Mouse (Mus musculus): ENCODE measurements around the gene Rims3. TPM values are rescaled to one million over a fixed set of nuclear protein-coding genes. Genes with fewer than 3 reads are reported as not detected.

Gene Rims3
- total and polyA plus RNA-seq, 2 experiments = 0.65 TPM

GRCm38 (mm10) chr4:120895226-120895625, 40.6 kb downstream of the Rims3 start:
- WGBS = 76% methylated on average over 7 of the region's 7 CpGs
- H3K4me1 ChIP-seq (ENCODE audit: control insufficient read depth, insufficient read depth, low read length) = no peaks in the 10 kb centered on the region
- DNase-seq (ENCODE audit: extremely low read depth, low read depth, low spot score) = no peak
- H3K27me3 ChIP-seq (ENCODE audit: control insufficient read depth, insufficient read depth, low read length) = no peaks in the 10 kb centered on the region
- no peaks in the 10 kb centered on the region for H3K36me3 ChIP-seq (ENCODE audit: control insufficient read depth, insufficient read depth, low read length)
- no peak for TF ChIP-seq POLR2A (IDR thresholded peaks at IDR 0.05; ENCODE audit: extremely low read depth, insufficient read depth, low read length)
- no peak for TF ChIP-seq CTCF (IDR thresholded peaks at IDR 0.05; ENCODE audit: low read depth, low read length)
- H3K27ac ChIP-seq (replicated peaks; ENCODE audit: insufficient read depth, low read depth, low read length) = no peak overlapping the region
- no peak overlapping the region for H3K4me3 ChIP-seq (ENCODE audit: insufficient read depth, low read depth, low read length)
- no peak overlapping the region for H3K9ac ChIP-seq (ENCODE audit: low read depth, low read length)
- H3K79me2 ChIP-seq (ENCODE audit: control insufficient read depth, insufficient read depth, low read length) = no peaks in the 10 kb centered on the region

- WGBS = 79% methylated on average over 7 of the region's 7 CpGs
- no peak for DNase-seq (ENCODE audit: extremely low read depth, low read depth, low spot score)
- H3K36me3 ChIP-seq (ENCODE audit: control insufficient read depth, insufficient read depth, low read length) = no peaks in the 10 kb centered on the region
- H3K27ac ChIP-seq (replicated peaks; ENCODE audit: insufficient read depth, low read depth, low read length) = no peak overlapping the region
- H3K9ac ChIP-seq (ENCODE audit: low read depth, low read length) = no peak overlapping the region
- H3K79me2 ChIP-seq (ENCODE audit: control insufficient read depth, insufficient read depth, low read length) = no peaks in the 10 kb centered on the region
- no peak overlapping the region for H3K4me3 ChIP-seq (ENCODE audit: insufficient read depth, low read depth, low read length)
- no peaks in the 10 kb centered on the region for H3K27me3 ChIP-seq (ENCODE audit: control insufficient read depth, insufficient read depth, low read length)
- TF ChIP-seq CTCF (IDR thresholded peaks at IDR 0.05; ENCODE audit: low read depth, low read length) = no peak
- no peak for TF ChIP-seq POLR2A (IDR thresholded peaks at IDR 0.05; ENCODE audit: extremely low read depth, insufficient read depth, low read length)
- no peaks in the 10 kb centered on the region for H3K4me1 ChIP-seq (ENCODE audit: control insufficient read depth, insufficient read depth, low read length)
These were observed 41.4 kb downstream of the Rims3 start for GRCm38 (mm10) chr4:120895810-120896584.

DNA sequence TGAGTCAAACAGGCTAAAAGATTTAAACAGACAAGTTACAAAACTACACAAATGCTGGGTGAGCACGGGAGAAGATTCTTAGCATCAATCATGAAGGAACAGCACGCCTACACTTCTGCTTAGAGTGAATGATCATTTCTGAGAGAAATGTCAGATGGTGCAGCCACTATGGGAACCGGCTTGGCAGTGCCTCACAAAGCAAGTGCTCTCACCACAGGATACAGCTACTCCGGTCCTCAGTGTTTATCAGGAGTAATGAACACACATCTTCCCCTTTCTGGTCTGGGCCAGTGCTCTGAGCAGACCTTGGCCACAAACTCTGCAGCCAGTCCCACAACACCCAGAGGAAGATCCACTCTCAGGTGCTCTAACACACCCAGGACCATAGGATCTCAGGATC, 49.9 kb downstream of the Rims3 start:
- no peak overlapping the region for H3K27ac ChIP-seq (replicated peaks; ENCODE audit: insufficient read depth, low read depth, low read length)
- H3K4me1 ChIP-seq (ENCODE audit: control insufficient read depth, insufficient read depth, low read length) = no peaks in the 10 kb centered on the region
- H3K9ac ChIP-seq (ENCODE audit: low read depth, low read length) = no peak overlapping the region
- WGBS = 66% methylated on average over 4 of the region's 4 CpGs
- H3K4me3 ChIP-seq (ENCODE audit: insufficient read depth, low read depth, low read length) = no peak overlapping the region
- TF ChIP-seq POLR2A (IDR thresholded peaks at IDR 0.05; ENCODE audit: extremely low read depth, insufficient read depth, low read length) (no peak), CTCF (IDR thresholded peaks at IDR 0.05; ENCODE audit: low read depth, low read length) (no peak)
- no peaks in the 10 kb centered on the region for H3K36me3 ChIP-seq (ENCODE audit: control insufficient read depth, insufficient read depth, low read length)
- no peaks in the 10 kb centered on the region for H3K79me2 ChIP-seq (ENCODE audit: control insufficient read depth, insufficient read depth, low read length)
- no peaks in the 10 kb centered on the region for H3K27me3 ChIP-seq (ENCODE audit: control insufficient read depth, insufficient read depth, low read length)
- no peak for DNase-seq (ENCODE audit: extremely low read depth, low read depth, low spot score)

GRCm38 (mm10) chr4:120905644-120906043, 51.0 kb downstream of the Rims3 start:
- DNase-seq (ENCODE audit: extremely low read depth, low read depth, low spot score) = no peak
- Histone ChIP-seq H3K27ac (replicated peaks; ENCODE audit: insufficient read depth, low read depth, low read length) (no peak overlapping the region), H3K27me3 (ENCODE audit: control insufficient read depth, insufficient read depth, low read length) (no peaks in the 10 kb centered on the region), H3K36me3 (ENCODE audit: control insufficient read depth, insufficient read depth, low read length) (no peaks in the 10 kb centered on the region), H3K4me3 (ENCODE audit: insufficient read depth, low read depth, low read length) (no peak overlapping the region), H3K79me2 (ENCODE audit: control insufficient read depth, insufficient read depth, low read length) (no peaks in the 10 kb centered on the region), H3K9ac (ENCODE audit: low read depth, low read length) (no peak overlapping the region), H3K4me1 (ENCODE audit: control insufficient read depth, insufficient read depth, low read length) (no peaks in the 10 kb centered on the region)
- TF ChIP-seq CTCF (IDR thresholded peaks at IDR 0.05; ENCODE audit: low read depth, low read length) = no peak
- no peak for TF ChIP-seq POLR2A (IDR thresholded peaks at IDR 0.05; ENCODE audit: extremely low read depth, insufficient read depth, low read length)
- WGBS = 81% methylated on average over 5 of the region's 5 CpGs

GRCm38 (mm10) chr4:120909558-120910150, 55.0 kb downstream of the Rims3 start:
- Histone ChIP-seq H3K4me3 (ENCODE audit: insufficient read depth, low read depth, low read length) (no peak overlapping the region), H3K4me1 (ENCODE audit: control insufficient read depth, insufficient read depth, low read length) (no peaks in the 10 kb centered on the region)

DNA sequence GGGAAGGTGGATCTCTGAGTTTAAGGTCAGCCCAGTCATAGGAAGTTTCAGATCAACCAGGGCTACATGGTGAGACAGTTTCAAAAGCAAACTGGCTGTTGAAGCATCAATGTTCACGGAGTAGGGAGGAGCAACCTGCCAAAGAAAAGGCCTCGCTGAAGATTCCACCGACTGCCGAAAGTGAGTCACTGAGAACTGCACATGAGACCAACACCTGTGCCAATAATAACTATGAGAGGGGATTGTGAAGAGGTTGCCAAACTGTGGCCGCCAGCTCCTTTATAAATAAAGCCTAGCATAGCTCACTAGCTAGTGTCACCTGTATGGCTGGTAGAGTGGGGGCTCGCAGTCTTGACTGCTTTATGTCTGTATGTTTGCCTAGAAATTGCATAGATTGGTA, 56.5 kb downstream of the Rims3 start:
- Histone ChIP-seq H3K36me3 (ENCODE audit: control insufficient read depth, insufficient read depth, low read length) (no peaks in the 10 kb centered on the region), H3K79me2 (ENCODE audit: control insufficient read depth, insufficient read depth, low read length) (no peaks in the 10 kb centered on the region), H3K4me3 (ENCODE audit: insufficient read depth, low read depth, low read length) (no peak overlapping the region), H3K27me3 (ENCODE audit: control insufficient read depth, insufficient read depth, low read length) (no peaks in the 10 kb centered on the region), H3K4me1 (ENCODE audit: control insufficient read depth, insufficient read depth, low read length) (no peaks in the 10 kb centered on the region), H3K9ac (ENCODE audit: low read depth, low read length) (no peak overlapping the region), H3K27ac (replicated peaks; ENCODE audit: insufficient read depth, low read depth, low read length) (no peak overlapping the region)
- WGBS = 88% methylated on average over 6 of the region's 6 CpGs
- no peak for DNase-seq (ENCODE audit: extremely low read depth, low read depth, low spot score)
- TF ChIP-seq POLR2A (IDR thresholded peaks at IDR 0.05; ENCODE audit: extremely low read depth, insufficient read depth, low read length) (no peak), CTCF (IDR thresholded peaks at IDR 0.05; ENCODE audit: low read depth, low read length) (no peak)

More at GRCm38 (mm10) chr4:120909558-120910150, 55.0 kb downstream of the Rims3 start:
- no peaks in the 10 kb centered on the region for H3K36me3 ChIP-seq (ENCODE audit: control insufficient read depth, insufficient read depth, low read length)
- no peak overlapping the region for H3K27ac ChIP-seq (replicated peaks; ENCODE audit: insufficient read depth, low read depth, low read length)
- H3K9ac ChIP-seq (ENCODE audit: low read depth, low read length) = no peak overlapping the region
- 28% methylated on average over 15 of the region's 15 CpGs for WGBS
- no peaks in the 10 kb centered on the region for H3K27me3 ChIP-seq (ENCODE audit: control insufficient read depth, insufficient read depth, low read length)
- no peaks in the 10 kb centered on the region for H3K79me2 ChIP-seq (ENCODE audit: control insufficient read depth, insufficient read depth, low read length)
- TF ChIP-seq CTCF (IDR thresholded peaks at IDR 0.05; ENCODE audit: low read depth, low read length) = peak; percentile 73
- TF ChIP-seq POLR2A (IDR thresholded peaks at IDR 0.05; ENCODE audit: extremely low read depth, insufficient read depth, low read length) = no peak
- peak; percentile 50 for DNase-seq (ENCODE audit: extremely low read depth, low read depth, low spot score)
